Mouse (Mus musculus) adrenal gland, adult 2 months (tissue): ENCODE data around the gene Adgrl2. TPM values are rescaled to one million over a fixed set of nuclear protein-coding genes. Genes with fewer than 3 reads are reported as not detected.

ENCODE experiments used
- DNase-seq: peaks from one replicate; pipeline ENCODE4 v3.0.0; 2021
- polyA plus RNA-seq: library from polyadenylated mRNA; depleted of rRNA; stranded (reverse); fragments of >200 nt; gene quantifications from 2 replicates; pipeline ENCODE4 v1.2.3, GENCODE M21; 2012
- total RNA-seq, 2 experiments: library from RNA; stranded (reverse); gene quantifications; 2 replicates each; pipeline ENCODE4 v1.2.3; 2021

Adgrl2 gene
- total and polyA plus RNA-seq, 3 experiments: 49.1 to 70.5 (median 69.0) TPM

- DNase-seq: no peak
Measured at GRCm38 (mm10) chr3:148885184-148885583, 105.2 kb downstream of the Adgrl2 start.

GRCm38 (mm10) chr3:148881431-148881830 lies 108.9 kb downstream of the Adgrl2 start:
- DNase-seq: no peak

GRCm38 (mm10) chr3:148872563-148872962 lies 117.8 kb downstream of the Adgrl2 start:
- no peak for DNase-seq

- DNase-seq: no peak
Measured at GRCm38 (mm10) chr3:148871792-148872464, 118.4 kb downstream of the Adgrl2 start.

- no peak for DNase-seq
Measured at GRCm38 (mm10) chr3:148867618-148868017, 122.7 kb downstream of the Adgrl2 start.

DNA sequence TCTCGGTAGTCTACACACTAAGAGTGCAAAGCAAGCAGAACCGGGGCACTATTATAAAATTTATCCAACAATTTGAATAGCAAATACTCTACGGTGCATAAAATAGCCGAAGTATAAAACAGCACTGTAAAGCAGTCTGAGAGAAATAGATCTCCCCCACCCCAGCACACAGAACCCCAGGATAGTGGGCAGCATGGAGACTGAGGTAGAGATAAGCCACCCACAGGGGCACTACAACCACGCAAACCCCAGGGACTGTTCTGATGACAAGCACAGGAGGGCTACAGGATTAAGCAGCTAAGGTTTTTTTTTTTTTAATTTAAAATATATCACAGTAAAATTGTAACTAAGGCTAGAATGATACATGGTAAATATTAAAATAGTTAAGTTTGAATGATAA lies 123.7 kb downstream of the Adgrl2 start:
- no peak for DNase-seq

GRCm38 (mm10) chr3:148866053-148866452 lies 124.3 kb downstream of the Adgrl2 start:
- no peak for DNase-seq

- no peak for DNase-seq
Measured at GRCm38 (mm10) chr3:148865234-148865633, 125.1 kb downstream of the Adgrl2 start.

DNA sequence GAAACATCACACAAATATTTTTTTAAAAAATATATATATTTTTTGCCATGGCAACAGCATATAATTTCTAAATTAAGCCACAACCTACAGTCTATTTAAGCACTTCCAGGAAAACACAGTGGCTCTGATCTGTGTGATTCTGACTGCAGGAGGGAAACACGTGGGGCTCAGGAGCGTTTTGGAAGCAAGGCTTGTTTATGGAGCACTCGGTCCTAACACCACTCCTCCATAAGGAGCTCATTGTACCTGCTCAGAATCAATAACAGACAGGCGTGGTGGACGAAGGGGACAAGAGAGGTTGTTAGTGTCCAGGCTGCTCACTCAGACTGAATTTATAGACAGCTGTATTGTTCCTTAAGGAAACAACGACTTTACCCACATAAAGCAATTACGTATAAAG lies 128.5 kb downstream of the Adgrl2 start:
- no peak for DNase-seq

DNA sequence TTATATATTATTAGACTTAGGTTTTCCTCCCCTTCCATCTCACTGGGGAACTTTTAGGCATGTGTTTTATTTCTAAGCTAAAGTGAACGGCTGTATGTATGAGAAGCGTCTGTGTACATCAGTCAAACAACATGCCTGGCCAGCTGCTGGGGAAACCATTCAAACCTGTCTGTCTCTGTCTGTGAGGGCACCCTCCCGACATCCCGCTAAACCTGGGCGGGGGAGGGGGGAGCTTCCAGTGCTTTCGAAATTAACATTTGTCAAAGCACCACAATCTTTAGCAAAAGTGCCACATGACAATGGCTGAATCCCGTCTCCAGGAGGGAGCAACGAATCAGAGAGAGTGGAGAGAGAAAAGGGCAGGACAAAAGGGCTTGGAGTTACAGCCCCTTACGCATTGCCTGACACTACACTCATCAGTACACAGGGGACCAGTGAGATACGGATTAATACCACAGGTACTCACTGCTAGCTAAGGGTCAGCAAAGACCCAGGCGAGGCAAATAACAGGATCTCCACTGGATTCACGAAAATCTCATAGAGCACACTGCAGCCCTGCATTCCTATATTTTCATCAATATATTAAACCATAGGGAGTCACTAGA lies 135.9 kb downstream of the Adgrl2 start:
- no peak for DNase-seq

GRCm38 (mm10) chr3:148853372-148853771 lies 137.0 kb downstream of the Adgrl2 start:
- no peak for DNase-seq

- DNase-seq: no peak
Measured at GRCm38 (mm10) chr3:148852556-148852955, 137.8 kb downstream of the Adgrl2 start.

DNA sequence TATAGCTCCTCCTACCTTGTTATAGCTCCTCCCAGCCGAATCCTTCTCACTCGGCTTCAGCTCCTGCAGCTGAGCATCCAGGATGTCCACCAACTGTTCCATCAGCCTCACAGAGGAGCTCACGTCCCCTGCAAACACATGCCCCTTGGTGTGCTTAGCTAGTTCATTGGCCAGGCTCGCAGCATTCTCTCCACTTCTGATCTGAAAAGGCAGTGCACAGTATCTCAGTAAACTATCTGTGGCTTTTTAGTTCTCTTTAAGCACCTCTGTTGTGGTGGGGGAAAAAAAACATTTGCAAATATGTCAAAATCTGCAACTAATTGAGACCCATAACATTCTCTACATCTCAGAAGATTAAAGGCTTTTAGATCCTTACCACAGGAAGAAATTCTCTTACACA lies 139.5 kb downstream of the Adgrl2 start:
- no peak for DNase-seq

GRCm38 (mm10) chr3:148848366-148848765 lies 142.0 kb downstream of the Adgrl2 start:
- no peak for DNase-seq

DNA sequence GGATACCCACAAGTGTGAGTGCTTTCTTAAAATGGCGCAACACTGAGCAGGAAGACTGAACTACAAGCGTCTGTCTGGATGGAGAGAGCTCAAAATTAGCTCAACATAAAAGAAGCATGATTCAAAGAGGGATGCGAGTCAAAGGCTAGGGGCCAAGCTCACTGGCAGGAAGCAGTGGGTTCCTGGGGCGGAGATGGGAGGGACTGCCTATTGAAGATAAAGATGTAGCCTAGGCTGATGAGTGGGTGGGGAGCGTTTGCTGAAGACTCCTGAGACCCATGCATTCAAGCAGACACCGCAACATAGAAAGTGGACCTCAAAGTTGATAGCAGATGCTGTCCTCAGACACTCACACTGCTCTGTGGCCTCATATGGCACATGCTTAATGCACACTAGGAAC lies 146.2 kb downstream of the Adgrl2 start:
- no peak for DNase-seq

DNA sequence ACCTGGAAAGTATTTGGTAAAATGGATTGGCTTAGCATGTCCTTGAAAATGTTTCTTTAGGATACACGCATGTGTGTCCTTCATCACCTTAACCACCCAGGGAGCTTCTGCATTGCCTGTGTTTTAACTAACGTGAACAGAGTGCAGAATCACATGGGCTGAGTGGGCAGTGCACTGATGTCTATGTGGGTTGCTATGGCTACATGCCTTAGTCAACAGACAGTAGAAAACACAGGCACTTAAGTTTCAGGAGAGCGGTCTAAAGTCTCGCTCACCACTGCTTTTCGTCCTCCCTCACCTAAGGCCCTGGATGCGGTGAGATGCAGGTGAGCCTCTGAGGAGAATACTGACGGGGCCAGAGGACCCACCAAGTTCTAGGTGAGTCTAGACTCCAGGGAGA lies 147.8 kb downstream of the Adgrl2 start:
- DNase-seq: no peak

DNA sequence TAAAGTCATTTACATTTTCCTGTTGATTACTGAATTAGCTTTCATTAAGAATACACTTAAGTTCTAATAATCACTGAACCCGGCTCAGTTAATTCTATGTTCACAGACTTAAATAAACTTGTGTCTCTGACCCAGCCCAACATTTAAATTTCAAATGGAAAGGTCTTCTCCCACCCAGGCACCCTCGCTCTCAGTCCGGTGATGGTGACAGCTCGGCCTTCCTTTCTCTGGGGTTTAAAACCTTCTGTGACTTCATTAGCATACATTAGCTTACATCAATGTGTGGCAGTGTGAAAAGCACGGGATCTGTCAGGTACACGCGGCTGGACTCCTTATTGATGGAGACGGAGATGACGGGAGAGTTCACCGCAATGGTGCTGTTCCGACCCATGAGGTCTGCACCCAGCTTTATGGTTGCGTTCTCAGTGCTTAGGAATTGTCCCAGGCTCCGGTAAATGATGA lies 151.5 kb downstream of the Adgrl2 start:
- DNase-seq: no peak

GRCm38 (mm10) chr3:148838095-148838834 lies 152.1 kb downstream of the Adgrl2 start:
- no peak for DNase-seq

- no peak for DNase-seq
Measured at GRCm38 (mm10) chr3:148835136-148835535, 155.2 kb downstream of the Adgrl2 start.

DNA sequence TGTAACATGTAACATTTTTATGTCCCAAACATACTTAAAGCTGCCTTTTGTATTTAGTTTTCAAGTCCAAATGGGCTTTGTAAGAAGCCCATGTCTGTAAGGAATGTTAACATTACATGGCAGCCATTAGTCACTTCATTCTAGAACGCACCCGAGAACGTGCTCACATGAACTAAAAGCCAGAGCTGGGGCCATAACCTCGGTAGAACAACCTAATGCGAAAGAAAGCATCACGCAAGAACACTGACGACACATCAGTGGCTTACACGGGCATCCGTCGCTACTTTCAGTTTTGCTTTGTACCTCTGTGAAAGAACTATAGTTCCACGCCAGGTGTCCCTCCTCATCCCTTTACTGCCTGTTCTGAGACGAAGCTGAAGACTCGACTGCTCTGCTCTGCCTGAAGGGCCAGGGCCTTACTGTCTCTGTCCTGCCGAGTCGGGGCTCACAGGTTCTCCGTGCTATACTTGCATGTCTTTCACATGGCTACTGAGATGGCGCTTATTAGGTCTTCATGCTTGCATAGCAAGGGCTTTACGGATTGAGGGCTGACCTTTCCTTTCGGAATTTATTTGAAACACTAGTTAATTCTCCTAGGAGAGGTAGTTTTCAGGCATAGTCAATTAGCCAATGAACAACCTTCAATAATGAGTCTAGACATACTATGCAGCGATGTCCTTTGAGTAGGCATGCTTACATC lies 157.1 kb downstream of the Adgrl2 start:
- DNase-seq: no peak

DNA sequence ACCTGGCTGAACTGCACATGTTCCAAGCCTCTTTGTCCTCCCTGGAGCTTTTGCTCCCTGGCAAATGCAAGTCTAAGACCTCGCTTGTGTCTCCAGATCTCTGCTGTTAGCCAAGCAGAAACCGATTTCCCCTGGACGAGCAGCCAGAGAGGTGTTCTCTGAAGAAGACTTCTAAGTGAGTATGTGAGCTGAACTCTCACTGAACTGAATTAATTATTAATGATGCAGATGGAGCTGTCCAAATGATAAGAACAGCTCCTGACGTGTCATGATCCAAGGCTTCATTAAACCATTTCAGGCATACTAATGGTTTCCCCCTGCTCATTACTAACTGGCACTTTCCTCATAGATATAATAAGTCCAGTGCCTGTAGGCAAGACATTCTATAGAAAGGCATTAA lies 158.4 kb downstream of the Adgrl2 start:
- no peak for DNase-seq

GRCm38 (mm10) chr3:148828519-148828918 lies 161.8 kb downstream of the Adgrl2 start:
- no peak for DNase-seq

GRCm38 (mm10) chr3:148823551-148823950 lies 166.8 kb downstream of the Adgrl2 start:
- no peak for DNase-seq
